Mouse (Mus musculus): ENCODE measurements around the gene Sag.

GRCm38 (mm10) chr1:87877552-87878283 is 74.2 kb downstream of the Sag start:
- no peak for TF ChIP-seq CTCF (IDR thresholded peaks at IDR 0.05)
- TF ChIP-seq POLR2A (IDR thresholded peaks at IDR 0.05; ENCODE audit: insufficient read depth, low read depth, low read length), result no peak

All from heart, adult 2 months (tissue).